Mouse (Mus musculus) adipocyte (in vitro differentiated cells): ENCODE data around the gene Myh7b.
A peak's percentile ranks its signal among the peaks of the same experiment; 100 is the strongest.
"Not testable (repeated sequence)": the region's sequence is repeated elsewhere in the genome, so short reads cannot be mapped to it uniquely, and the experiment has no call there.

Experiments
- DNase-seq: peaks from one replicate; pipeline ENCODE4 v3.0.0-alpha.2; 2016; ENCODE audit warnings: low spot score

Myh7b gene

DNA sequence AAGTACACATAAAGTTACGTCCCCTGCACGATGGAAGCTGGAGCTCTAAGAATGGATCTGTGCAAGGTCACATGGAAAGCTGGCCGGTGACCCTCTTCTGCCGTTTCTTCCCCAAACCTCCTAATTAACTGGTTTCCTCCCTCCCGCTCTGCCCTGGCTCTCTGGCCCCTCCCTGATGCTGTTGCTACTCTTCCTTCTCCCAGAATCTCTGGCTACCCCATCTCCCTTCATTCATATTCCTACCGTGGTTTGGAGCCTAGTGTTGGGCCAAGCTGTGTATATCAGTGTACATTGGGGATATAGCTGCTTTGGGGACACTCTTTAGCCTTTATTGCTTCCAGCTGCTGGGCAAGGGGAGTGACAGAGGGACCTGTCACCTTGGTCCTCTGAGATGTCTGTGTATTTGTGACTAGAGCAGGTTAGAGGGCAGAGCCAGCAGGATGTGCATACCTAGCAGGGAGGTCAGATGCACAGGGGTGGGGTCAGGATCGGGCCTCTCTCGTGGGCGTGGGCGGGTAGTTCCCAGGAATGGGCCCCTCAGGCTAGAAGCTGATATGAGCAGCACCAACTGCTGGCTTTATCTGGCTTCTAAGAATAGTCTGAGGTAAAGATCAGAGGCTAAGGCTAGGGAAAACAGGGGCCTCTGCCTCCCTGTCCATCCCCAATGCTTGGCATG, 6.3 kb upstream of the Myh7b start:
- no peak for DNase-seq

DNA sequence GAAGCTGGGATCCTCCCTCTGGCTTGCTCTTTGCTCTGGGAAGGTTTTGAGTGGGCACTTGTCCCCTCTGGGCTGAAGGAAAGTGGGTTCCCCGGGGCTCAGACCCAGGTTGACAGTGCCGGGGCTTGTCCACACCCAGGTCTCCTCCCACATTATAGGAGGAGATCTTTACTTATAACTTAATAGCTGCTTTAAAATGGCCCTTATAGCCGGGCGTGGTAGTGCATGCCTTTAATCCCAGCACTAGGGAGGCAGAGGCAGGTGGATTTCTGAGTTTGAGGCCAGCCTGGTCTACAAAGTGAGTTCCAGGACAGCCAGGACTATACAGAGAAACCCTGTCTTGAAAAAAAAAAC, 5.8 kb upstream of the Myh7b start:
- DNase-seq, result not testable (repeated sequence)

DNA sequence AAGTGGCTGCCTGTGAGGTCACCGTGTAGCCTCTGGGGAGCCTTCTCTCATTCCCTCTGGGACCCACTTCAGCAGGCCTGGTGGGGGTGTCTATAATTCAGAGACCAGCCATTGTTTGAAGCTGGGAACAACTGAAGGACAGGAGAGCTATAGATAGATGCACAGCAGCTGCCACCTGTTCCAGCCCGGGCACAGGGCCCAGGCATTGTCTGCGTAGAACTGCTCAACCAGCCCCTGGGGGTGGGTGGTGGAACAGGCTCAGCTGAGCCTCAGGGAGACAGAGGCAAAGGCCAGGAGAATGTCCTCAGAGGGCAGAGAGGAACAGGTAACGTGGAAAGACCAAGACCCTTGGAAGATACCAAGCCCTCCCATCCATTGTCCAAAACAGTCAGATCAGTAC, 4.7 kb upstream of the Myh7b start:
- DNase-seq, result no peak

DNA sequence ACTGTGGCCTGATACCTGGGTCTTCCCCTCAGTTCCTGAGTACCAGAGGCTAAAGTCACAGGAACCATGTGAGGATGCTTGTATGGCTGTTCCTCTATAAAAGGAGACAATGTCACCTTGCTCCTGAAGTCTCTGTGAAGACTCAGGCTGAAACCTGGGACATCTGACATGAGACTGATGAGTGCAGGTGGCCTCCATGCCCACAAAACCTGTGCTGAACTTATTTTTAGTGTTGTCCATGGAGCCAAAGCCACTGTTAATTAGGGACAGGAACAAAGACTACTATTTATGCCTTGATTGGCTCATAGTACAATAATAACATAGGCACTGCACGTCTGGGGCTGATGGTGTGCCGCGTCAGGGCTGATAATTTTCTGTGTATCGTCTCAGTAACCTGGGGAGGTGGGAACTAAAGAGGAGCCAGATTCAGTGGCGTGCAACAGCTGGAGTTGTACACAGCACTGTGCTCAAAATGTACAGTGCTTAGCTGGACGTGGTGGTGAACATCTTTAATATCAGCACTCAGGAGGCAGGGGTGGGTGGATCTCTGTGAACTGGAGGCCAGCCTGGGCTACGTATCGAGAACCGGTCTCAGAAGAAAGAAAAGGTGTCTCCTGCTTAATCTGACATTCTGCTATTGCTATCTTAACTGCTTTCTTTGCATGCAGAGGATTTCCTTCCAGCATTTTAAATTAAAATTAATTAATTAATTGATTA, 980 bp downstream of the Myh7b start:
- DNase-seq, result no peak

DNA sequence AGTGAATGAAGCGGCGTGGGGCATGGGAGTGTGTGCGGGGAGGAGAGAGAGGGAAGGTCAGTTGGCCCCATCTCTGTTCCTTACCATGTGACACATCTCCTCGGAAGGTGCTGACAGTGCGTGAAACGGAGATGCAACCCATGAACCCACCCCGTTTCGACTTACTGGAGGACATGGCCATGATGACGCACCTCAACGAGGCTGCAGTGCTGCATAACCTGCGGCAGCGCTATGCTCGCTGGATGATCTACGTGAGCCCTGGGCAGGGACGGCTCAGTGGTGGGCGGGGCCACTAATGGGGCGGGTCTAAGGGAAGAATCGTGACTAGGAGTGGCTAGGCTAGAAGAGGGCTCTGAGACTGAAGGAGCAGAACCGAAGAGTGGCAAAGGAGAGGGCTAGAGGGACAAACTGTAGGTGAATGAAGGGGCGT, 2.3 kb downstream of the Myh7b start:
- DNase-seq, result no peak

DNA sequence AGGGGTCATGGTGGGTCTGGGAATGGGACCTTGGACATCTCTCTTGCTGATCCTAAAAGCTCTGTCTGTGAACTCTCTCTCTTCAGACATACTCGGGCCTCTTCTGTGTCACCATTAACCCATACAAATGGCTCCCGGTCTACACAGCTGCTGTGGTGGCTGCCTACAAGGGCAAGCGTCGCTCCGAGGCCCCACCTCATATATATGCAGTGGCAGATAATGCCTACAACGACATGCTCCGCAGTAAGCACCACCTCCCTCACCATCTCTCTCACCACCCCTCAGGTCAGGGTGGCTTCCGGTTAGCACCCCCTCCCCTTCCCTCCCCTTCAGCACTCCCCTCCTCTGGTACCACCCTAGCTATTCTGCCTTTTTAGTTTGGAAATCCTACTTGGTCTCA, 2.9 kb downstream of the Myh7b start:
- DNase-seq, result no peak

DNA sequence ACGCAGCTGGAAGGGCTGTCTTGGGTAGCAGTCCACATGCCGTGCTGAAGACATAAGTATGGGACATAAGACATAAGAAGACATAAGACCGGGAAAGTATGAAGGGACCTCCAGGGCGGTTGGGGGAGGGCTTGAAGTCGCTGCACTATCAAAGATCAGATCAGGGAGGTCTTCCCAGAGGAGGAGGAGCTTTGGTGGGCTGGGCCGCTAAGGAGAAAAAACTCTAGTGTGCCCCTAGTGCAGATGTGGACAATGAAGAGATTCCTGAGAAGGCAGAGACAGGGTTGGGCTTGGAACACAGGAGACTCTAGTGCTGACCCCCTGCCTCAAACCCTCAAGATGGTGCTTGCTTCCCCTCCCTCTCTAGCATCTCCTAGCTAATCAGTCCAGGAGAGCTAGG, 6.0 kb downstream of the Myh7b start:
- DNase-seq, result no peak

DNA sequence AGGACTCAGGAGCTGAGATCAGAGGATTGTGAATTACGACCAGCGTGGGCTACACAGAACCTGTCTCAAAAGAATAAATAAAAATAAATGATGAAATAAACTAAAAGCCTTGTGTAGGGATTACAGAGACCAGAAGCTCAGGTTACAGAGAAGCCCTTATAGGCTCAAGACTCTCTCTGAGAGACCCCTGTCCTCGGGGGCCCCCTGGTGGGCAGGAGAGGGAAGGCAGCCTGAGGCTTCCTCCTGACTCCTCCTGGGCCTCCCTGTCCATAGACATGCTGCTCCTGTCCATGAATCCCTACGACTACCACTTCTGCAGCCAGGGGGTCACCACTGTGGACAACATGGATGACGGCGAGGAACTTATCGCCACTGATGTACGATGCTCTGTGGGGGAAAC, 8.8 kb downstream of the Myh7b start:
- peak; percentile 75 for DNase-seq

DNA sequence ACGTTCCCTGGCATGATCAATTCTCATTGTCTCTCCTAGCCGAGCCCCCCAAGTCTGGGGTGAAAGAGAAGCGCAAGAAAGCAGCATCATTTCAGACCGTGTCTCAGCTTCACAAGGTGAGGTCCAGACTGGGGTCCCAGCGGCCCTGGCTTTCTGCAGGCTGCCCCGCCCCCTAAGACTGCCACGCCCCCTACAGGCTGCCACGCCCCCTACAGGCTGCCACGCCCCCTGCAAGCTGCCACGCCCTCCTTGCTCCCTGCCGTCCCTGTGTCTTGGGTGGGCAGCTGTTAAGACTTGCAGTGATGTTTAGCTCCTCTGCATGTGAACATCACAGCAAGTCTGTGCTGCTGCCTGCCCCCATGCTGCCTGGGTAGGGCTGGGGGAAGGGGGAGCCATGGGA, 11.6 kb downstream of the Myh7b start:
- DNase-seq, result no peak

DNA sequence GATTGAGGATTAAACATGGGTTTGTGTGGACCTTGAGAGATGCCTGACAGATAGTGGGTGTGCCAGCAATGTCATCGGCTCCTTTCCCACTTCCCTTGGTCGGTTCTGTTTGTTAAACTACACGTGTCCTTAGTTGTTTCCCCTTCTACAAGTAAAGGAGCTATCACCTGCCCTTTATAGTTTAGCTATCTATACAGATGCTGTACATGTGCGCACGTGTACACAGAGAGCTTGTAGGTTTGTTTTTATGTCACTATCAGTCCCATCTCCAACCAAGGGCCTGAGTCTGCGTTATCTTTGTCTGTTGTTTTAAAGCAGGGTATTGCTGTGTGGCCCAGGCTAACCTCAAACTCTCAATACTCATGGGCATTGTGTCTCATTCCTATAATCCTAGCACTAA, 13.0 kb downstream of the Myh7b start:
- DNase-seq, result no peak

DNA sequence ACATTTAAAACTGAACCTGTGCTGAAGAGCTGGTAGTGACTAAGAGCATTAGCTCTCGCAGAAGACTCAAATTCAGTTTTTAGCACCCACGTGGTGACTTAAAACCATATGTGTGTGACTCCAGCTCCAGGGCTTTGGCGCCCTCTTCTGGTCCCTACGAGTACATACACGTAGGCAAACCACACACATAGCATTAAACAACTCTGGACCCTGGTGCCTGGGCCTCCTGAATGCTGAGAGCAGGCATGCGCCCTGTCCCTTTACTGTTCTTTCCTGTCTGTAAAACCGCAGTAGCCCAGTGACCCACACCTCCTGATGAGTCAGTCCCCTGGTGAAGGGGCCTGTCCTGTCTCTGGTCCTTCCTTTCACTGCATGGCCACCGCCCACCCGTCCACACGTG, 13.7 kb downstream of the Myh7b start:
- DNase-seq, result peak; percentile 34

DNA sequence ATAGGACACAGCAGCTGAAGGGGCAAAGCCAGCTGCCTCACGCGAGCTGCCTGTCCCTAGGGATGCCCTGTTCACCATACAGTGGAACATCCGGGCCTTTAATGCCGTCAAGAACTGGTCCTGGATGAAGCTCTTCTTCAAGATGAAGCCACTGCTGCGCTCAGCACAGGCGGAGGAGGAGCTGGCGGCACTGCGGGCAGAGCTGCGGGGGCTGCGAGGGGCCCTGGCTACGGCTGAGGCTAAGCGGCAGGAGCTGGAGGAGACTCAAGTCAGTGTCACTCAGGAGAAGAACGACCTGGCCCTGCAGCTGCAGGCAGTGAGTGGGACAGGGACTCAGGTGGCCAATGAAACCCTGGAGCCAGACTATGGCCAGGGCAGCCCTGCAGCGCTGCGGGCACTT, 15.3 kb downstream of the Myh7b start:
- no peak for DNase-seq

DNA sequence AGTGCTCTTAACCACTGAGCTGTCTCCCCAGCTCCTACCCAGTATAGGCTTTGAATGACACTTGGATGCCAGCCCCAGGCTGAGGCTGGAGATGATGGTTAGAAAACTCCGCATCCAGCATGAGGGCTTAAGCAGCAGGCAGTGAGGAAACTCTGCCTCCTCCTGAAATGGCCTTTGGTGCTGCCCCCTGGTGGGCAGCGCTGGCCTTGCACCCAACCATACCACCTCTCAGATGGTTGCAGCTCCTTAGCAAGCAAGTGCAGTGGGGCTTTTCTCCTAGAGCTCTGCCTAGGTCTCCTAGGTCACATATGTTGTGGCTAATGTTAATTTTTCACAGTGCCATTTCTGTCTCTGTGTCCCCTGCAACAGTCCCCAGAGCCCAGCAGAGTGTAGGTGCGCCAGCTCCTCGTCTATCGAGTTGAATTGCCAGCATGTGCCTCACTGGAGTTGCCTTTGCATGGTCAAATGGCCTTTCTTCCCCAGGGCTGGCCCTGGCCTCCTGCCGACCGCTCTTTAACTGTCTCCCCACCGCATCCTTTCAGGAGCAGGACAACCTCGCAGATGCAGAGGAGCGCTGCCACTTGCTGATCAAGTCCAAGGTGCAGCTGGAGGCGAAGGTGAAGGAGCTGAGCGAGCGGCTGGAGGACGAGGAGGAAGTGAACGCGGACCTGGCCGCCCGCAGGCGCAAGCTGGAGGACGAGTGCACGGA, 16.2 kb downstream of the Myh7b start:
- peak; percentile 65 for DNase-seq

DNA sequence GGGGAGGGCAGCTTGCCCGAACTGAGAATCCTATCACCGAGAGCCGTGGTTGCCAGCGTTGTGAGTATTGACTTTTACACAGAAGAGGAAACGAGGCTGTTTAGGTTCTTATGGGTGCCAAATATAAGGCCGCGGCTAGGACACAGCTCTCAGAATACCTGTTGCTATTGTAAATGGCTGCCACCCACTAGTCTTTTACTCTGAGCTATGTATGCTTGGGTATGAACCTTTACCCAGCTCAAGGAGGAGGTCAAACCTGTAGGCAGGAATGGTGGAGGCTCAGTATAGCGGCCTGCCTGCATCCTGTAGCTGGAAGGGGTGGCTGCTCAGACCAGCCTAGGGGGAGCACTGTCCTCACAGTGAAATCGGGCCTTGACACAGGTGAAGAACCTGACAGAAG, 17.1 kb downstream of the Myh7b start:
- no peak for DNase-seq

DNA sequence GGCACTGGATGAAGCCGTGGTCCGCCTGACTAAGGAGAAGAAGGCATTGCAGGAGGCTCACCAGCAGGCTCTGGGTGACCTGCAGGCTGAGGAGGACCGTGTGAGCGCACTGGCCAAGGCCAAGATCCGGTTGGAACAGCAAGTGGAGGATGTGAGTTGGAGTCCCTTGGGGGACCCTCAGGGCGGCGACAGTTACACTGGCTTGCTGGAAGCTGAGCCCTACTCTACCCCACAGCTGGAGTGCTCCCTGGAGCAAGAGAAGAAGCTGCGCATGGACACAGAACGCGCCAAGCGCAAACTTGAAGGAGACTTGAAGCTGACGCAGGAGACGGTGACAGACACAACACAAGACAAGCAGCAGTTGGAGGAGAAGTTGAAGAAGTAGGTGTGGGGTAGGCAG, 17.5 kb downstream of the Myh7b start:
- DNase-seq, result no peak

DNA sequence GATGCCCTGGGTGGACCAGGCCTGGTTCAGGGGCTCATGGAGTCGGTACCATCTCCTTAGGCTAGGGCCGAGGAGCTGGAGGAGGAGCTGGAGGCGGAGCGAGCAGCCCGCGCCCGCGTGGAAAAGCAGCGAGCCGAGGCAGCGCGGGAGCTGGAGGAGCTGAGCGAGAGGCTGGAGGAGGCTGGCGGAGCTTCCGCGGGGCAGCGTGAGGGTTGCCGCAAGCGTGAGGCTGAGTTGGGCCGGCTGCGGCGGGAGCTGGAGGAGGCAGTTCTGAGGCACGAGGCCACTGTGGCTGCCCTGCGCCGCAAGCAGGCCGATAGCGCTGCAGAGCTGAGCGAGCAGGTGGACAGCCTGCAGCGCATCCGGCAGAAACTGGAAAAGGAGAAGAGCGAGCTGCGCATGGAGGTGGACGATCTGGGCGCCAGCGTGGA, 18.2 kb downstream of the Myh7b start:
- DNase-seq, result no peak

DNA sequence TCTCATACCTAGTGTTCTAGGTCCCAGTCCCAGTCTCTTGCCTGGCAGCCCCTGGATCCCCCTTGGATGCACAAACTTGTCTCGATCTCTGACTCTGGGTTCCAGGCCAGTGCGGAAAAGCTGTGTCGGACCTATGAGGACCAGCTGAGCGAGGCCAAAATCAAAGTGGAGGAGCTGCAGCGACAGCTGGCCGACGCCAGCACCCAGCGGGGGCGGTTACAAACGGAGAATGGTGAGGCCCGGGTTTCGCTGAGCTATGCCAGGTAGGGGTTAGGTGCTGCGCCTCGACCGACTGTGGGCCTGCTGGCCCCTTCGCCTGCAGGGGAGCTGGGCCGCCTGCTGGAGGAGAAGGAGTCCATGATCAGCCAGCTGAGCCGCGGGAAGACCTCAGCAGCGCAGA, 19.1 kb downstream of the Myh7b start:
- no peak for DNase-seq

DNA sequence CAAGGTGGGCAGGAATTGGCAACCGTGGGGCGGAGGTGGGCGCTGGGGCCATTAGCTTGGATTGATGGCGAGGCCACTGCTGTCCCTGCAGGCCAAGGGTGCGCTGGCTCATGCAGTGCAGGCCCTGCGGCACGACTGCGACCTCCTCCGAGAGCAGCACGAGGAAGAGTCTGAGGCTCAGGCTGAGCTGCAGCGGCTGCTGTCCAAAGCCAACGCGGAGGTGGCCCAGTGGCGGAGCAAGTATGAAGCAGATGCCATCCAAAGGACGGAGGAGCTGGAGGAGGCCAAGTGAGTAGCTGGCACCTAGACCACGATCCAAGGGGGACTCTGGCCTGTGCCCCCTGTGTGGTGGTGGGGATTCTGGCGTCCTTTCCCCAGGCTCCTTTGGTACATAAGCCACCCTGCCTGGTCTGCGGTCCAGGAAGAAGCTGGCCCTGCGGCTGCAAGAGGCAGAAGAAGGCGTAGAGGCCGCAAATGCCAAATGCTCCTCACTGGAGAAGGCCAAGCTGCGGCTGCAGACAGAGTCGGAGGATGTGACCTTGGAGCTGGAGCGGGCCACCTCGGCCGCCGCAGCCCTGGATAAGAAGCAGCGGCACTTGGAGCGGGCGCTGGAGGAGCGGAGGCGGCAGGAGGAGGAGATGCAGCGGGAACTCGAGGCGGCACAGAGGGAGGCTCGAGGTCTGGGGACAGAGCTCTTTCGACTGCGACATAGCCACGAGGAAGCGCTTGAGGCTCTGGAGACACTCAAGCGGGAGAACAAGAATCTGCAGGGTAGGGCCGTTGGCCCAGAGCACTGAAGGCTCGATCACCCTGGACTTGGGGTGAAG, 19.8 kb downstream of the Myh7b start:
- DNase-seq, result no peak

DNA sequence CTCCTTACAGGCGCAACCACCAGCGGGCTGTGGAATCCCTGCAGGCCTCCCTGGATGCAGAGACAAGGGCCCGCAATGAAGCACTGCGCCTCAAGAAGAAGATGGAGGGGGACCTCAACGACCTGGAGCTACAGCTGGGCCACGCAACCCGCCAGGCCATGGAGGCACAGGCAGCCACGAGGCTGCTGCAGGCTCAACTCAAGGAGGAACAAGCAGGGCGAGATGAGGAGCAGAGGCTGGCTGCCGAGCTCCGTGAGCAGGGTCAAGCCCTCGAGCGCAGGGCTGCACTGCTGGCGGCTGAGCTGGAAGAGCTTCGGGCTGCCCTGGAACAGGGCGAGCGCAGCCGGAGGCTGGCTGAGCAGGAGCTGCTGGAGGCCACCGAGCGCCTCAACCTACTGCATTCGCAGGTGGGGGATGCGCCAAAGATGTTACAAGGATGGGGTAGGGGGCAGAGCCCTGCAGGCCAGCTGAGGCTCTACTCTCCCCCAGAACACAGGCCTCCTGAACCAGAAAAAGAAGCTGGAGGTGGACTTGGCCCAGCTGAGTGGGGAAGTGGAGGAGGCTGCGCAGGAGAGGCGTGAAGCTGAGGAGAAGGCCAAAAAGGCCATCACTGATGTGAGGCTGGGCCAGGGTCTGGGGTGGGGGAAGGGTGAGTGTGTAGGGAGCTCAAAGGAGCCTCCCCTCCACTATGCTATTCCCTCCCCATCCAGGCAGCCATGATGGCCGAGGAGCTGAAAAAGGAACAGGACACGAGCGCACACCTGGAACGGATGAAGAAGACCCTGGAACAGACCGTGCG, 21.3 kb downstream of the Myh7b start:
- no peak for DNase-seq

DNA sequence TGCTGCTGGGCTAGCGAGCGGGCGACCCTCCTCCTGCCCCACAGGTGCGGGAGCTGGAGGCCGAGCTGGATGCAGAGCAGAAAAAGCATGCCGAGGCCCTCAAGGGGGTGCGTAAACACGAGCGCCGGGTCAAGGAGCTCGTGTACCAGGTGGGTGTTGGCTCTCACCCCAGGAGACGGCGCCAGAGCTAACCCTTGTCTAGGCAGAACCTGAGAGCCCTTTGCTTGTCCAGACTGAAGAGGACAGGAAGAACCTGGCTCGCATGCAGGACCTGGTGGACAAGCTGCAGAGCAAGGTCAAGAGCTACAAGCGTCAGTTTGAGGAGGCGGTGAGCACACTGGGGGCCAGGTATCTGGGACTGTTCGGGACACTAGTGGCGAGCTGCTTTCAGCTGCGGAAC, 22.1 kb downstream of the Myh7b start:
- DNase-seq, result no peak

DNA sequence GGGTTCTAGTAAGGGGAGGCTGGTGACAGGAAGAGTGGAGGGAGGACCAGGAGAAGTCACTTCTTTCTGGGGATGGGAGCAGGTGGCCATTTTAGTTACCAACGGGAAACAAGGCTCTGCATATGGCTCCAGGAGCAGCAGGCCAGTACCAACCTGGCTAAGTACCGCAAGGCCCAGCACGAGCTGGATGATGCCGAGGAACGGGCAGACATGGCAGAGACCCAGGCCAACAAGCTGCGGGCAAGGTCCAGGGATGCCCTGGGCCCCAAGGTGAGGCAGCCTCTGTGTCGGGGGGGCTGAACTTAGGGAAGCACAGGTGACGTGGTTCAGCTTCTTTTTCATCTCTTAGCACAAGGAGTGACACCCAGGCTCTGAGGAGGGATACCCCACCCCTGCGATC, 22.7 kb downstream of the Myh7b start:
- DNase-seq, result no peak

DNA sequence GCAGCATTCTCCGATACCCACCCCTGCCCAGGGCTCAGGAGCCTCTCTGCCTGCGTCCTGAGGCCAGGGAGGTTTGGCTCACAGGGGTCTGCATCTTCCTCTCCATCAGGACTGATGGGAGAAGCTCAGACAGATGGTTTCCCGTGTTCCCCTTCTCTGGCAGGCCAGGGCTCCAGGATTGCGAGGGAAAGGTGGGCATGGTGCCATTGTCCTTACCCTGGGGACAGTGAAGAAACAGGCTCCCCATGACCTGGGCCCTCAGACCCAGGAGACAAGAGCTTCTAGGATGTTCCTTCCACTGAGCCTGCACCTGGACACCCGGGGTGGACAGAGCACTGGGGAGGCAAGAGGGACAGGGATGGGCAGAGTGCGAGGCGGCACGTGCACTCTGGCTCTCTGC, 23.6 kb downstream of the Myh7b start:
- DNase-seq, result no peak
